ENCODE assay signal across 8 mouse cellular contexts in the genomic region with DNA sequence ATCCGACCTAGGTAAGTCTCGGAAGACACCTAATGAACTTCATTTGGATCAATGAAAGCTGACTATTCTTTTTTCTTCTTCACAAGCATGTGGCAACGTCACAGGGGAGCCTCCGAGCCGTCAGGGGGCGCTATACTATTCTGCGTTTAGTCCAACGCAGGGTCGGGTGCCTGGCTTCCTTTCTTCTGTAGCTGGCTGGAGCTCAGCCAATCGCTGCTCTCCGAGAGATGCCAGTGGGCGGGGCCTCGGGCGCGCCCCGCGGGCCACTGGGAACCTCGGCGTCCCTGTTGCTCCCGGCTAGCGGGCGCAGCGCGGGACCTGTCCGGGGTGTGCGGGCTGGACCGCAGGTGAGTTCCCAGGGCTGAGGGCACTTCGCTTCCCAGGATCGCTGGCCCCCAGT. TPM values are rescaled to one million over a fixed set of nuclear protein-coding genes. Genes with fewer than 3 reads are reported as not detected.
A peak's percentile ranks its signal among the peaks of the same experiment; 100 is the strongest.
DNase-seq lines count a peak whose midpoint lies in the region; ATAC-seq and TF ChIP-seq lines count a peak whose summit lies in the region.

Smim12 (plus strand) TSS at position 233 of the 400 bp plus-strand sequence.

- H3K4me1 ChIP-seq in ES-E14 (ENCODE audit: control insufficient read depth in 2 of 2, insufficient read depth in 2 of 2, low read length in 2 of 2, poor library complexity in 1 of 2) = peaks cover 0 to 2% of the 10 kb centered on the region in 2 experiments; a peak in 1 of 4 replicates
- peaks cover 15% of the 10 kb centered on the region for H3K4me1 ChIP-seq in forebrain, embryonic 15.5 days
- peaks cover 6% of the 10 kb centered on the region for H3K4me1 ChIP-seq in lung, adult 2 months (ENCODE audit: control insufficient read depth, insufficient read depth, low read length)

- intact Hi-C loops in heart, postnatal 25 days (cut with DNase I) = loop anchor here (10.0 kb wide), 3 partner anchors 169 to 689 kb away; partner anchors contain the start of genes Clspn, Sfpq and Zmym6

- H3K36me3 ChIP-seq in ES-E14 (ENCODE audit: control insufficient read depth, insufficient read depth, low read length, poor library complexity, severe bottlenecking) = peaks cover 10% of the 10 kb centered on the region
- H3K36me3 ChIP-seq in forebrain, embryonic 15.5 days = peaks cover 13% of the 10 kb centered on the region

- 0% methylated on average over 29 of the region's 29 CpGs for WGBS in forebrain, embryonic 15.5 days
- WGBS in lung, adult 2 months = under 1% methylated on average over 29 of the region's 29 CpGs

- H3K27me3 ChIP-seq in forebrain, embryonic 15.5 days = no peaks in the 10 kb centered on the region

- peak; percentile 83 for TF ChIP-seq POLR2A in lung, adult 2 months (IDR thresholded peaks at IDR 0.05; ENCODE audit: borderline replicate concordance, extremely low read depth, low read depth, low read length)

- DNase-seq in ES-E14 (ENCODE audit: low read depth, low spot score) = peak; percentile 97
- peak; percentile 97 for DNase-seq in cerebellum, adult 11-12 months
- peak; percentile 94 for DNase-seq in heart, postnatal 25 days (ENCODE audit: low spot score)
- peak; percentile 97 to 99 for DNase-seq in layer of hippocampus, adult 18-20 months (ENCODE audit: low spot score in 2 of 2)
- DNase-seq in lung, adult 2 months = peak; percentile 99
- peak; percentile 94 to 95 for DNase-seq in thymus, adult 18-20 months

- H3K9ac ChIP-seq in ES-E14 (ENCODE audit: insufficient read depth, low read depth, low read length, poor library complexity, severe bottlenecking) = peak within 1 kb of the TSS; percentile 83
- peak within 1 kb of the TSS; percentile 100 for H3K9ac ChIP-seq in forebrain, embryonic 15.5 days (replicated peaks)

- peak within 1 kb of the TSS; percentile 97 for H3K4me2 ChIP-seq in forebrain, embryonic 15.5 days (replicated peaks)

- peak within 1 kb of the TSS; percentile 85 to 97 for H3K4me3 ChIP-seq in ES-E14 (ENCODE audit: insufficient read depth in 1 of 2, low read depth in 1 of 2, low read length in 2 of 2, poor library complexity in 1 of 2, severe bottlenecking in 1 of 2)
- H3K4me3 ChIP-seq in forebrain, embryonic 15.5 days = peak within 1 kb of the TSS; percentile 100
- peak within 1 kb of the TSS; percentile 99 for H3K4me3 ChIP-seq in lung, adult 2 months (replicated peaks; ENCODE audit: extremely low read depth, low read depth, low read length)

- no peak within 1 kb of the TSS for H3K27ac ChIP-seq in ES-E14 (ENCODE audit: insufficient read depth, low read depth, low read length, poor library complexity, severe bottlenecking)
- H3K27ac ChIP-seq in forebrain, embryonic 15.5 days (replicated peaks) = peak within 1 kb of the TSS; percentile 34; the same call in 1 of the 2 replicates

- in situ Hi-C loops in ES-E14 (cut with MboI; ENCODE audit: low sequenced_read_pairs in 2 of 2, unreplicated experiment in 2 of 2) = loop anchor here in 1 of 2 experiments (10.0 kb wide), 2 partner anchors 89 to 179 kb away; partner anchors contain the start of gene Zmym1

- TF ChIP-seq CTCF in lung, adult 2 months (IDR thresholded peaks at IDR 0.05; ENCODE audit: insufficient read depth, low read length) = peak; percentile 89

- peak; percentile 94 for ATAC-seq in forebrain, embryonic 15.5 days (replicated peaks)
- peak; percentile 98 for ATAC-seq in neutrophil, adult 5-6 weeks (ENCODE audit: extremely low read depth, insufficient number of reproducible peaks, low FRiP score, poor library complexity, severe bottlenecking)

- H3K9me3 ChIP-seq in ES-E14 (ENCODE audit: control insufficient read depth, insufficient read depth, low read depth, low read length) = no peaks in the 10 kb centered on the region
- no peaks in the 10 kb centered on the region for H3K9me3 ChIP-seq in forebrain, embryonic 15.5 days

TF ChIP-seq in ES-E14, 5 proteins besides CTCF, POLR2A, EP300 and RAD21:
- TF ChIP-seq ZC3H11A (IDR thresholded peaks at IDR 0.05; ENCODE audit: borderline replicate concordance, low read depth, low read length) (peak; percentile 6; the same call in 1 of the 2 replicates), MAFK (IDR thresholded peaks at IDR 0.05; ENCODE audit: insufficient read depth, low read depth, low read length) (peak; percentile 12; the same call in 1 of the 2 replicates), HCFC1 (IDR thresholded peaks at IDR 0.05; ENCODE audit: borderline replicate concordance, insufficient read depth, low read length) (peak; percentile 78), ZNF384 (IDR thresholded peaks at IDR 0.05; ENCODE audit: low read depth, low read length) (no peak), CHD2 (IDR thresholded peaks at IDR 0.05; ENCODE audit: low read depth, low read length) (0 out of 2 replicates have a peak, but pooled peaks have one; percentile 27)

RNA-seq across cellular contexts. Expression of gene Smim12, which starts in this region (rescaled TPM):
- 50.2 and 72.6 TPM in 2 replicates for total RNA-seq in ES-E14 (2012; rRNA removed)
- 52.2 and 53.8 TPM in 2 replicates for polyA plus RNA-seq in forebrain, embryonic 15.5 days (2015; fragmentation: Nextera tagmentation; extraction: Ambion mirVana)
- 10 to 100 TPM; 49.2 to 50.6 TPM for total RNA-seq in heart, postnatal 25 days (2021)
- 10 to 100 TPM; 49.3 to 51.7 TPM for total RNA-seq in layer of hippocampus, adult 18-20 months (2021)
- 37.4 and 40.0 TPM in 2 replicates for polyA plus RNA-seq in lung, adult 2 months (2012; rRNA removed)
- 17.3 and 25.8 TPM in 2 replicates for total RNA-seq in neutrophil, adult 5-6 weeks (2017)
